Mouse (Mus musculus) layer of hippocampus, postnatal 25 days (tissue): ENCODE measurements at regions not wholly inside any gene's neighbourhood (a gene's known extent, or its start where the extent isn't known, plus 50 kb on each side); places are given as distances from the start of the nearest gene placed in this dataset.

Experiments used
- DNase-seq, 2 experiments: peaks; one replicate each; pipeline ENCODE4 v3.0.0; 2022; ENCODE audit warnings: mixed read lengths in 2 of 2, low spot score in 1 of 2; ENCODE audit errors: extremely low spot score in 1 of 2

GRCm38 (mm10) chr1:184483371-184483770 is 249.0 kb downstream of the Hlx start:
- no peak for DNase-seq

GRCm38 (mm10) chr1:184482026-184482425 is 250.4 kb downstream of the Hlx start:
- DNase-seq = no peak

- no peak for DNase-seq
Observed at GRCm38 (mm10) chr1:184480571-184481220, 251.7 kb downstream of the Hlx start.

GRCm38 (mm10) chr1:184478006-184478405 is 254.4 kb downstream of the Hlx start:
- DNase-seq = no peak

GRCm38 (mm10) chr1:184462481-184463124 is 269.8 kb downstream of the Hlx start:
- no peak for DNase-seq

GRCm38 (mm10) chr1:184461411-184461810 is 271.0 kb downstream of the Hlx start:
- no peak for DNase-seq

- DNase-seq = no peak
Observed at GRCm38 (mm10) chr1:184456727-184457126, 275.7 kb downstream of the Hlx start.

- DNase-seq = no peak
Observed at GRCm38 (mm10) chr1:184454381-184454780, 278.0 kb downstream of the Hlx start.

GRCm38 (mm10) chr1:184453673-184454072 is 278.7 kb downstream of the Hlx start:
- DNase-seq = no peak

- no peak for DNase-seq
Observed at GRCm38 (mm10) chr1:184453061-184453460, 279.4 kb downstream of the Hlx start.

- no peak for DNase-seq
Observed at GRCm38 (mm10) chr1:184451686-184452085, 280.7 kb downstream of the Hlx start.

GRCm38 (mm10) chr1:184449007-184449406 is 283.4 kb downstream of the Hlx start:
- DNase-seq = no peak

- peak; percentile 48 to 80 for DNase-seq
Observed at GRCm38 (mm10) chr1:184447911-184448310, 284.5 kb downstream of the Hlx start.

GRCm38 (mm10) chr1:184447161-184447667 is 285.2 kb downstream of the Hlx start:
- no peak for DNase-seq

GRCm38 (mm10) chr1:184444189-184444588 is 288.2 kb downstream of the Hlx start:
- no peak for DNase-seq

- DNase-seq = no peak
Observed at GRCm38 (mm10) chr1:184442701-184443100, 289.7 kb downstream of the Hlx start.

GRCm38 (mm10) chr1:184441005-184441557 is 291.3 kb downstream of the Hlx start:
- no peak for DNase-seq

- no peak for DNase-seq
Observed at GRCm38 (mm10) chr1:184439506-184439905, 292.9 kb downstream of the Hlx start.

- DNase-seq = no peak
Observed at GRCm38 (mm10) chr1:184436387-184436786, 296.0 kb downstream of the Hlx start.

GRCm38 (mm10) chr1:184428612-184429011 is 303.8 kb downstream of the Hlx start:
- DNase-seq = no peak

- DNase-seq = no peak
Observed at GRCm38 (mm10) chr1:184428035-184428434, 304.4 kb downstream of the Hlx start.

- DNase-seq = no peak
Observed at GRCm38 (mm10) chr1:184425694-184426093, 306.7 kb downstream of the Hlx start.
